ENCODE assay signal across 8 mouse cellular contexts in the genomic region with DNA sequence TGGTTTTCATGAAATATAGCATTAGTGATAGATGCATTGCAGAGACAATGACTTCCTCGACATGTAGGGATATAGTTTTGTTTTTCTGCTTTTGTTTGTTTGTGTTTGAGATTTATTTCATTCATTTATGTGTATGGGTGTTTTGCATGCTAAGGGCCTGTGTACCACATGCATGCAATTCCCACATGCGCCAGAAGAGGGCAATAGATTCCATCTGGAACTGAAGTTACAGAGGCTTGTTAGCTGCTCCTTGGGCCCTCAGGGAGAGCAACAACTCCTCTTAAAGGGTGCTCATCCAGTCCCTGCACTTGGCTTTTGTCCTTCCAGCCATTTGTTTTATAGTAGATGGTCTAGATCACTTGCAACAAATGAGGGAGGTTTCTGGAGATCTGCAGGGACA.
A peak's percentile ranks its signal among the peaks of the same experiment; 100 is the strongest.
DNase-seq lines count a peak whose midpoint lies in the region; ATAC-seq and TF ChIP-seq lines count a peak whose summit lies in the region.

No protein-coding gene starts in this region.

- in situ Hi-C loops in ES-E14 (cut with MboI; ENCODE audit: low sequenced_read_pairs in 2 of 2, unreplicated experiment in 2 of 2): no loop called here

- H3K27me3 ChIP-seq in forebrain, embryonic 11.5 days (ENCODE audit: control insufficient read depth, insufficient read depth, low read length): no peaks in the 10 kb centered on the region
- no peaks in the 10 kb centered on the region for H3K27me3 ChIP-seq in forebrain, embryonic 12.5 days
- H3K27me3 ChIP-seq in stomach, postnatal 0 days (ENCODE audit: control insufficient read depth, insufficient read depth, low read length): no peaks in the 10 kb centered on the region

- ATAC-seq in forebrain, embryonic 11.5 days (replicated peaks; ENCODE audit: low FRiP score): no peak
- ATAC-seq in forebrain, embryonic 12.5 days (ENCODE audit: low FRiP score): no peak
- ATAC-seq in stomach, postnatal 0 days (ENCODE audit: low FRiP score, low TSS enrichment): no peak

- peak; percentile 86 for DNase-seq in forebrain, embryonic 11.5 days (ENCODE audit: low spot score)
- DNase-seq in ES-E14 (ENCODE audit: low read depth, low spot score): peak; percentile 70
- peak; percentile 51 for DNase-seq in c-Kit-positive CD71-positive TER-119-positive erythroid progenitor cells, embryonic 14.5 days (ENCODE audit: low spot score)
- DNase-seq in gastrocnemius, postnatal 14 days: peak; percentile 45
- DNase-seq in layer of hippocampus, postnatal 14 days (ENCODE audit: low spot score in 2 of 2): peak; percentile 65
- peak; percentile 73 for DNase-seq in mesoderm, embryonic 11.5 days (ENCODE audit: low read depth, low spot score)
- DNase-seq in stomach, postnatal 0 days (ENCODE audit: low spot score): peak; percentile 83

- no peak overlapping the region for H3K4me2 ChIP-seq in forebrain, embryonic 11.5 days (ENCODE audit: low read depth, low read length, severe bottlenecking)
- H3K4me2 ChIP-seq in forebrain, embryonic 12.5 days: no peak overlapping the region
- H3K4me2 ChIP-seq in stomach, postnatal 0 days (replicated peaks; ENCODE audit: low read depth): no peak overlapping the region

- no peaks in the 10 kb centered on the region for H3K4me1 ChIP-seq in forebrain, embryonic 11.5 days (replicated peaks; ENCODE audit: control insufficient read depth, insufficient read depth, low read length)
- peaks cover 5% of the 10 kb centered on the region for H3K4me1 ChIP-seq in forebrain, embryonic 12.5 days
- peaks cover 0 to 10% of the 10 kb centered on the region in 2 experiments; a peak in 1 of 4 replicates for H3K4me1 ChIP-seq in ES-E14 (ENCODE audit: control insufficient read depth in 2 of 2, insufficient read depth in 2 of 2, low read length in 2 of 2, poor library complexity in 1 of 2)
- H3K4me1 ChIP-seq in stomach, postnatal 0 days (replicated peaks; ENCODE audit: control insufficient read depth, insufficient read depth): no peaks in the 10 kb centered on the region

- no peak overlapping the region for H3K9ac ChIP-seq in forebrain, embryonic 11.5 days (ENCODE audit: low read length)
- H3K9ac ChIP-seq in forebrain, embryonic 12.5 days: no peak overlapping the region
- H3K9ac ChIP-seq in ES-E14 (ENCODE audit: insufficient read depth, low read depth, low read length, poor library complexity, severe bottlenecking): no peak overlapping the region
- no peak overlapping the region for H3K9ac ChIP-seq in stomach, postnatal 0 days (ENCODE audit: low read length)

- no peak for TF ChIP-seq EP300 in stomach, postnatal 0 days (optimal IDR thresholded peaks at IDR 0.05)

- no peak overlapping the region for H3K4me3 ChIP-seq in forebrain, embryonic 11.5 days (ENCODE audit: low read depth, low read length)
- no peak overlapping the region for H3K4me3 ChIP-seq in forebrain, embryonic 12.5 days (replicated peaks)
- no peak overlapping the region for H3K4me3 ChIP-seq in ES-E14 (ENCODE audit: insufficient read depth in 1 of 2, low read depth in 1 of 2, low read length in 2 of 2, poor library complexity in 1 of 2, severe bottlenecking in 1 of 2)
- H3K4me3 ChIP-seq in stomach, postnatal 0 days (ENCODE audit: low read depth, low read length): no peak overlapping the region

- no peaks in the 10 kb centered on the region for H3K36me3 ChIP-seq in forebrain, embryonic 11.5 days (ENCODE audit: control insufficient read depth, insufficient read depth, low read length)
- no peaks in the 10 kb centered on the region for H3K36me3 ChIP-seq in forebrain, embryonic 12.5 days (replicated peaks)
- H3K36me3 ChIP-seq in ES-E14 (ENCODE audit: control insufficient read depth, insufficient read depth, low read length, poor library complexity, severe bottlenecking): no peaks in the 10 kb centered on the region
- no peaks in the 10 kb centered on the region for H3K36me3 ChIP-seq in stomach, postnatal 0 days (ENCODE audit: control insufficient read depth, insufficient read depth, low read length)

- no peaks in the 10 kb centered on the region for H3K9me3 ChIP-seq in forebrain, embryonic 11.5 days (ENCODE audit: control insufficient read depth, low read length)
- H3K9me3 ChIP-seq in forebrain, embryonic 12.5 days: no peaks in the 10 kb centered on the region
- no peaks in the 10 kb centered on the region for H3K9me3 ChIP-seq in ES-E14 (ENCODE audit: control insufficient read depth, insufficient read depth, low read depth, low read length)
- H3K9me3 ChIP-seq in stomach, postnatal 0 days (ENCODE audit: control insufficient read depth, low read length): no peaks in the 10 kb centered on the region

- intact Hi-C loops in gastrocnemius, postnatal 14 days (cut with DNase I; ENCODE audit: low total_unique reads): no loop called here

- WGBS in forebrain, embryonic 11.5 days: 2% methylated on average over 2 of the region's 2 CpGs
- WGBS in forebrain, embryonic 12.5 days: 4% methylated on average over 2 of the region's 2 CpGs
- WGBS in stomach, postnatal 0 days: 4% methylated on average over 2 of the region's 2 CpGs

- no peak overlapping the region for H3K27ac ChIP-seq in forebrain, embryonic 11.5 days (ENCODE audit: low read depth, low read length)
- no peak overlapping the region for H3K27ac ChIP-seq in forebrain, embryonic 12.5 days
- no peak overlapping the region for H3K27ac ChIP-seq in ES-E14 (ENCODE audit: insufficient read depth, low read depth, low read length, poor library complexity, severe bottlenecking)
- no peak overlapping the region for H3K27ac ChIP-seq in stomach, postnatal 0 days (replicated peaks)

- peak; percentile 96 for TF ChIP-seq CTCF in stomach, postnatal 0 days (IDR thresholded peaks at IDR 0.05; ENCODE audit: low read depth)

TF ChIP-seq in ES-E14, 5 proteins besides CTCF, POLR2A, EP300 and RAD21:
- TF ChIP-seq CHD2 (IDR thresholded peaks at IDR 0.05; ENCODE audit: low read depth, low read length): no peak
- TF ChIP-seq ZC3H11A (IDR thresholded peaks at IDR 0.05; ENCODE audit: borderline replicate concordance, low read depth, low read length): peak; percentile 87
- no peak for TF ChIP-seq ZNF384 (IDR thresholded peaks at IDR 0.05; ENCODE audit: low read depth, low read length)
- TF ChIP-seq MAFK (IDR thresholded peaks at IDR 0.05; ENCODE audit: insufficient read depth, low read depth, low read length): no peak
- no peak for TF ChIP-seq HCFC1 (IDR thresholded peaks at IDR 0.05; ENCODE audit: borderline replicate concordance, insufficient read depth, low read length)
